Mouse (Mus musculus) bone marrow, adult 2 months (tissue): ENCODE results near the gene Ptprn2.

Experiments
- CTCF ChIP-seq: fragments of 200-500 bp; IDR thresholded peaks from 2 replicates; pipeline ENCODE4 v1.5.1; 2011; ENCODE audit warnings: low read length, control low read depth; ENCODE audit not compliant: control insufficient read depth, insufficient read depth
- POLR2A ChIP-seq: fragments of 200-500 bp; IDR thresholded peaks from 2 replicates; pipeline ENCODE4 v1.6.1; 2011; ENCODE audit warnings: low read depth, mild to moderate bottlenecking, control low read depth, low read length, borderline replicate concordance; ENCODE audit not compliant: control insufficient read depth

GRCm38 (mm10) chr12:117315661-117316060 lies 830.1 kb downstream of the Ptprn2 start:
- TF ChIP-seq POLR2A (no peak), CTCF (no peak)
